Mouse (Mus musculus): ENCODE measurements around the gene Zfp428. TPM values are rescaled to one million over a fixed set of nuclear protein-coding genes. Genes with fewer than 3 reads are reported as not detected.

Zfp428 gene
- total and polyA plus RNA-seq, 3 experiments, result 12.4 to 16.4 TPM; not detected in 1

DNA sequence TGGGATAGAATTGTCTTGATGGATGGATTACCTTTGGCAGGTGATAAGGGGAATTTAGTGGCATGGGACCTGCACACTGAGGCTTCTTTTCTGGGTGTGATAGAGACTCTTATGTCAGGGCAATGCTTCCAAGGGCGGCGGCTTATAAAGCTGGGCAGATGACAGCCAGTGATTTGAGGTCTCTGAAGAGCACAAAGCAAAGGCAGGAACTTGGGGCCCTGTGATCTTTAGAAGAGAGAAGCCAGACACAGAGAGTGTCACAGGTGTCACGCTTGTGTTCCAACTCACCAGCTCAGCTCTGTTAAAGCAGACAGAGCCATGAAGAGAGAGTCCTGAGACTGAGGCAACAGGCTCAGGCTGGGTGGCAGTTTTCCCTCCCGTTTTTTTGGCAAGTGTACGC is 38.9 kb upstream of the Zfp428 start:
- peaks cover 0 to 3% of the 10 kb centered on the region in 2 experiments; a peak in 2 of 4 replicates for H3K36me3 ChIP-seq (ENCODE audit: control insufficient read depth in 1 of 2, insufficient read depth in 2 of 2, low read length in 2 of 2)
- no peaks in the 10 kb centered on the region for H3K27me3 ChIP-seq (ENCODE audit: control insufficient read depth in 1 of 2, insufficient read depth in 2 of 2, low read length in 2 of 2)

DNA sequence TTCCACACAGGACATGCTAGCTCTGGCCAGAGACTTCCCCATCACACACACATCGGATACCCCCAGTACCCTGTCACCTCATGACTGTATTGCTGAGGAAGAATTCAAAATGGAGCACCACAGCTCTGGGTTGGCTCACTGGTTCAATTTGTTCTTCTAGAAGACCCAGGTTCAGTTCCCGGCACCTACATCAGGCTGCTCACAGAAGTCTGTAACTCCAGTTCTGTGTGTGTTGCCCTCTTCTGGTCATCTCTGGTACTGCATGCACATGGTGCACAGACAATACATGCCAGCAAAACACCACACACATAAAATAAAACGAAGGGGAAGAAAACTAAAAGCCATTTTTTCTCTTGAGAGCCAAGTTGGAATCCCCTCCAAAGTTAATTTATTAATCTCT is 37.7 kb upstream of the Zfp428 start:
- H3K27me3 ChIP-seq (ENCODE audit: control insufficient read depth in 1 of 2, insufficient read depth in 2 of 2, low read length in 2 of 2), result no peaks in the 10 kb centered on the region
- H3K9me3 ChIP-seq (replicated peaks; ENCODE audit: insufficient read depth, low read length), result no peaks in the 10 kb centered on the region
- H3K4me3 ChIP-seq (ENCODE audit: control insufficient read depth in 1 of 2, insufficient read depth in 1 of 2, low read depth in 2 of 2, low read length in 2 of 2), result no peak overlapping the region
- H3K79me2 ChIP-seq (ENCODE audit: control insufficient read depth, insufficient read depth, low read length, poor library complexity), result no peaks in the 10 kb centered on the region
- no peaks in the 10 kb centered on the region for H3K4me1 ChIP-seq (ENCODE audit: control insufficient read depth in 1 of 2, insufficient read depth in 2 of 2, low read length in 2 of 2)
- TF ChIP-seq CTCF (IDR thresholded peaks at IDR 0.05 in 2 of 3, conservative IDR thresholded peaks at IDR 0.05 in 1 of 3; ENCODE audit: control insufficient read depth in 1 of 3, insufficient read depth in 1 of 3, low read depth in 2 of 3, low read length in 3 of 3, poor library complexity in 1 of 3, severe bottlenecking in 1 of 3) (peak; percentile 58 to 86 (median 64)), SMC3 (IDR thresholded peaks at IDR 0.05; ENCODE audit: low read depth, low read length) (peak; percentile 25; the same call in 1 of the 2 replicates), MYC (IDR thresholded peaks at IDR 0.05; ENCODE audit: low read depth, low read length) (no peak), RAD21 (IDR thresholded peaks at IDR 0.05; ENCODE audit: low read depth, low read length) (peak; percentile 7; the same call in 1 of the 2 replicates)
- no peak overlapping the region for H3K27ac ChIP-seq (ENCODE audit: control insufficient read depth, low read depth, low read length)
- H3K36me3 ChIP-seq (ENCODE audit: control insufficient read depth in 1 of 2, insufficient read depth in 2 of 2, low read length in 2 of 2), result no peaks in the 10 kb centered on the region
- no peak overlapping the region for H3K9ac ChIP-seq (ENCODE audit: control insufficient read depth, low read depth, low read length, poor library complexity, severe bottlenecking)
- peak; percentile 66 for DNase-seq (ENCODE audit: low read depth, low spot score)

More for the DNA sequence above, 38.9 kb upstream of the Zfp428 start:
- H3K9me3 ChIP-seq (replicated peaks; ENCODE audit: insufficient read depth, low read length), result no peaks in the 10 kb centered on the region
- no peak overlapping the region for H3K27ac ChIP-seq (ENCODE audit: control insufficient read depth, low read depth, low read length)
- no peak for DNase-seq (ENCODE audit: low read depth, low spot score)
- 0 out of 2 replicates have a peak, but pooled peaks cover 2% of the 10 kb centered on the region for H3K79me2 ChIP-seq (ENCODE audit: control insufficient read depth, insufficient read depth, low read length, poor library complexity)
- no peak overlapping the region for H3K4me3 ChIP-seq (ENCODE audit: control insufficient read depth in 1 of 2, insufficient read depth in 1 of 2, low read depth in 2 of 2, low read length in 2 of 2)
- peaks cover 0 to 8% of the 10 kb centered on the region in 2 experiments; a peak in 1 of 4 replicates for H3K4me1 ChIP-seq (ENCODE audit: control insufficient read depth in 1 of 2, insufficient read depth in 2 of 2, low read length in 2 of 2)
- TF ChIP-seq POLR2AphosphoS5 (IDR thresholded peaks at IDR 0.05; ENCODE audit: borderline replicate concordance, low read depth, low read length), result no peak
- no peak for TF ChIP-seq MAZ (IDR thresholded peaks at IDR 0.05; ENCODE audit: low read depth, low read length)
- no peak for TF ChIP-seq ZMIZ1 (IDR thresholded peaks at IDR 0.05; ENCODE audit: low read depth, low read length)
- no peak for TF ChIP-seq NRF1 (IDR thresholded peaks at IDR 0.05; ENCODE audit: insufficient read depth, low read depth, low read length, poor library complexity, severe bottlenecking)
- TF ChIP-seq MYC (IDR thresholded peaks at IDR 0.05; ENCODE audit: low read depth, low read length), result no peak
- no peak for TF ChIP-seq ZKSCAN1 (IDR thresholded peaks at IDR 0.05; ENCODE audit: low read depth, low read length)
- TF ChIP-seq TAL1 (IDR thresholded peaks at IDR 0.05; ENCODE audit: low read length), result no peak
- no peak for TF ChIP-seq TBP (IDR thresholded peaks at IDR 0.05; ENCODE audit: low read depth, low read length)
- no peak for TF ChIP-seq HCFC1 (IDR thresholded peaks at IDR 0.05; ENCODE audit: low read depth, low read length)
- TF ChIP-seq USF2 (IDR thresholded peaks at IDR 0.05; ENCODE audit: borderline replicate concordance in 1 of 2, insufficient read depth in 1 of 2, low read depth in 1 of 2, low read length in 2 of 2), result no peak
- H3K9ac ChIP-seq (ENCODE audit: control insufficient read depth, low read depth, low read length, poor library complexity, severe bottlenecking), result no peak overlapping the region

DNA sequence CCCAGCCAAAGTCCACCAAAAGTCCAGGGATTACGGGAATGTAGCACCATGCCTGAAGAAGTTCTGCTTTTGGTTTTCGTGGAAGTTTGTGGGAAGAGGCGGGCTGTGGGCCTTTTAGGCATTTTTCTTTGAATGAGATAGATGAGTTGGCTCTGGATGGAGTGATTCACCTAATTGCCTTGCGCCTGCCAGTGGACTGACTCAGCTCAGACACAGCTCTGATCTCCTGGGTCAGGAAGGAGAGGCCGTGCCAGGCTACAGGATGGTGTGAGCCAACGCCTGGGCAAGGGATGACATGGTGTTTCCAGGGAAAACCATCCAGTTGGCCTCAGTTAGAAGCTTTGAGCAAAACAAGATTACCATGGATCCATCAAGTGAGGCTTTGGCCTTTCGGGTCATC is 36.5 kb upstream of the Zfp428 start:
- H3K9me3 ChIP-seq (replicated peaks; ENCODE audit: insufficient read depth, low read length), result no peaks in the 10 kb centered on the region
- H3K4me3 ChIP-seq (ENCODE audit: control insufficient read depth in 1 of 2, insufficient read depth in 1 of 2, low read depth in 2 of 2, low read length in 2 of 2), result no peak overlapping the region
- H3K9ac ChIP-seq (ENCODE audit: control insufficient read depth, low read depth, low read length, poor library complexity, severe bottlenecking), result no peak overlapping the region
- no peaks in the 10 kb centered on the region for H3K36me3 ChIP-seq (ENCODE audit: control insufficient read depth in 1 of 2, insufficient read depth in 2 of 2, low read length in 2 of 2)
- no peaks in the 10 kb centered on the region for H3K4me1 ChIP-seq (ENCODE audit: control insufficient read depth in 1 of 2, insufficient read depth in 2 of 2, low read length in 2 of 2)
- H3K79me2 ChIP-seq (ENCODE audit: control insufficient read depth, insufficient read depth, low read length, poor library complexity), result no peaks in the 10 kb centered on the region
- H3K27me3 ChIP-seq (ENCODE audit: control insufficient read depth in 1 of 2, insufficient read depth in 2 of 2, low read length in 2 of 2), result no peaks in the 10 kb centered on the region
- no peak for DNase-seq (ENCODE audit: low read depth, low spot score)
- H3K27ac ChIP-seq (ENCODE audit: control insufficient read depth, low read depth, low read length), result no peak overlapping the region
- TF ChIP-seq GATA1 (IDR thresholded peaks at IDR 0.05; ENCODE audit: low read depth, low read length) (no peak), MYC (IDR thresholded peaks at IDR 0.05; ENCODE audit: low read depth, low read length) (no peak), MAZ (IDR thresholded peaks at IDR 0.05; ENCODE audit: low read depth, low read length) (no peak), MEF2A (IDR thresholded peaks at IDR 0.05; ENCODE audit: extremely low read depth, insufficient replicate concordance, low read depth, low read length, poor library complexity, severe bottlenecking) (no peak), CHD2 (IDR thresholded peaks at IDR 0.05; ENCODE audit: low read length) (no peak), BHLHE40 (IDR thresholded peaks at IDR 0.05; ENCODE audit: borderline replicate concordance, low read depth, low read length) (no peak), CHD1 (IDR thresholded peaks at IDR 0.05; ENCODE audit: low read depth, low read length) (no peak), KAT2A (conservative IDR thresholded peaks at IDR 0.05; ENCODE audit: low read depth, low read length) (no peak), POLR2AphosphoS5 (IDR thresholded peaks at IDR 0.05; ENCODE audit: borderline replicate concordance, low read depth, low read length) (no peak), MXI1 (IDR thresholded peaks at IDR 0.05; ENCODE audit: low read depth, low read length) (no peak), TAL1 (IDR thresholded peaks at IDR 0.05; ENCODE audit: low read length) (no peak), ETS1 (IDR thresholded peaks at IDR 0.05; ENCODE audit: low read depth, low read length) (no peak), SMC3 (IDR thresholded peaks at IDR 0.05; ENCODE audit: low read depth, low read length) (no peak), ZC3H11A (IDR thresholded peaks at IDR 0.05; ENCODE audit: low read depth, low read length) (no peak), E2F4 (IDR thresholded peaks at IDR 0.05; ENCODE audit: borderline replicate concordance, low read depth, low read length) (no peak), MAX (IDR thresholded peaks at IDR 0.05; ENCODE audit: low read length) (no peak), MYB (IDR thresholded peaks at IDR 0.05; ENCODE audit: low read depth, low read length) (no peak)
